Mouse (Mus musculus) liver, adult (tissue): ENCODE measurements around the gene Kbtbd13.

Experiments used
- GATA4 ChIP-seq: IDR thresholded peaks from 2 replicates; pipeline ENCODE4 v1.6.1; 2014; ENCODE audit warnings: mild to moderate bottlenecking, low read length; ENCODE audit not compliant: insufficient replicate concordance

Gene Kbtbd13

DNA sequence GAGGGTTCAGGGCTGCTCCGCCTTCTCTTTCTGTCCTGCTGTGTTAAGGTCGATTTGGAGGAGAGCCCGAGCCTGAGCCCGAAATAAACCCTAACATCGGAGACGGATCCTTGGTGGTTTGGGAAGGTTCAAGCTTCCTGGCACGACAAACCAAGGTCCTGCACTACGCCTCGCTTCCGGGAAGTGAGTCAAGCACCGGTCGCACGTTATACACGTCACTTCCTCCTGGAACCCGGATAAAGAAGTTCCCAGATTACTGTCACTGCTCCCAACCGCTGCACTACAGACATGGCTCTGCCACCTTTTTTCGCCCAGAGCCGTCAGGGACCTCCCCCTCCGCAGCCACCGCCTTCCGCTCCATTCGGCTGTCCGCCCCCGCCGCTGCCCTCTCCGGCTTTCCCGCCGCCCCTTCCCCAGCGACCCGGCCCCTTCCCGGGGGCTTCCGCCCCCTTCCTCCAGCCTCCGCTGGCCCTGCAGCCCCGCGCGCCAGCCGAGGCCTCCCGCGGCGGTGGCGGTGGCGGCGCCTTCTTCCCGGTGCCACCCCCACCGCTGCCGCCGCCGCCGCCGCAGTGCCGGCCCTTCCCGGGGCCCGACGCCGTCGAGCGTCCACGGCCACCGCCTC is 45.5 kb downstream of the Kbtbd13 start, which contains the start of gene Pdcd7:
Pdcd7 (plus strand) TSS at position 251 of the 622 bp plus-strand sequence.
- no peak; the same call in 1 of the 2 replicates for TF ChIP-seq GATA4

GRCm38 (mm10) chr9:65340414-65340813 is 51.0 kb downstream of the Kbtbd13 start:
- no peak for TF ChIP-seq GATA4

DNA sequence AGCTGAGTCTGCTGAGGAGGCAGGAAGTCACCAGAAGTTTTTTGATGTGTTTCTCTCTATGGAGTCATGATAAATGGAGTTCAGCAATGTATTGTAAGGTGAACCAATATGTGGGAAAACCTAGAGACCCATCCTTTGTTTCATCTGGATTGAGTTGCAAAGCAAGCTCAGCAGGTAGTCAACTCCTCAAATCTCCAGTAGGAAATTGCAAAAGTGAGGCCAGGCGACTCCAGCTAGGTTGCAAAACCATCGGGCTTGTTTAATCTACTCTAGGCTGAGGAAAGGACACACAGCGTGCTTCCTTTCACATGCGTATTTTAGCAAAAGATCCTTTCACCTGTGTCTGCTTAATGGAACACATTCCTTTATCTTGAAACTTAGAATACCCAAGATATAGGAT is 52.3 kb downstream of the Kbtbd13 start:
- no peak for TF ChIP-seq GATA4
